Mouse (Mus musculus) midbrain, postnatal 0 days (tissue): ENCODE measurements around the gene Inhbe. TPM values are rescaled to one million over a fixed set of nuclear protein-coding genes. Genes with fewer than 3 reads are reported as not detected.

Experiments used
- ATAC-seq: fragments of 200-750 bp; cut with Nextera tagmentation; 2 replicates; pipeline ENCODE4 v1.8.0; 2017; ENCODE audit warnings: moderate number of reproducible peaks, mild to moderate bottlenecking, moderate TSS enrichment, moderate library complexity; ENCODE audit not compliant: low FRiP score
- DNase-seq: peaks from one replicate; pipeline ENCODE4 v3.0.0-alpha.2; 2015; ENCODE audit warnings: low spot score
- H3K27ac ChIP-seq: fragments of 300-500 bp; sonication (generic); 2 replicates; pipeline ENCODE4 v1.5.1; 2014; ENCODE audit warnings: low read depth, mild to moderate bottlenecking, low read length, mixed read lengths
- H3K27me3 ChIP-seq: fragments of 300-500 bp; sonication (generic); 2 replicates; pipeline ENCODE4 v1.6.1; 2014; ENCODE audit warnings: low read length, control low read depth, mixed read lengths; ENCODE audit not compliant: insufficient read depth
- H3K36me3 ChIP-seq: fragments of 300-500 bp; sonication (generic); 2 replicates; pipeline ENCODE4 v1.6.1; 2014; ENCODE audit warnings: low read length, control low read depth, mixed read lengths; ENCODE audit not compliant: insufficient read depth
- H3K4me1 ChIP-seq: fragments of 300-500 bp; sonication (generic); 2 replicates; pipeline ENCODE4 v1.6.1; 2014; ENCODE audit warnings: mild to moderate bottlenecking, control low read depth, antibody characterized with exemption, low read length, mixed read lengths; ENCODE audit not compliant: insufficient read depth
- H3K4me2 ChIP-seq: fragments of 300-500 bp; sonication (generic); 2 replicates; pipeline ENCODE4 v1.6.1; 2014; ENCODE audit warnings: low read depth, mild to moderate bottlenecking, low read length, mixed read lengths; ENCODE audit not compliant: poor library complexity, severe bottlenecking
- H3K4me3 ChIP-seq: fragments of 300-500 bp; sonication (generic); 2 replicates; pipeline ENCODE4 v1.5.1; 2014; ENCODE audit warnings: low read depth, mild to moderate bottlenecking, low read length, moderate library complexity
- H3K9ac ChIP-seq: fragments of 300-500 bp; sonication (generic); replicated peaks from 2 replicates; pipeline ENCODE4 v1.6.1; 2014; ENCODE audit warnings: mild to moderate bottlenecking, low read length, moderate library complexity, mixed read lengths; ENCODE audit not compliant: poor library complexity, severe bottlenecking
- H3K9me3 ChIP-seq: fragments of 300-500 bp; sonication (generic); 2 replicates; pipeline ENCODE4 v1.6.1; 2016; ENCODE audit warnings: low read length, control low read depth
- CTCF ChIP-seq: IDR thresholded peaks from 2 replicates; pipeline ENCODE4 v1.5.1; 2016; ENCODE audit warnings: antibody characterized with exemption, mild to moderate bottlenecking
- WGBS: fragments of 180-500 bp; shearing (Covaris S2); extraction: QIAGEN DNeasy Blood & Tissue Kit; methylation state at CpG from one replicate; pipeline ENCODE4 v1.1.7; 2014; 5-methylcytosine and 5-hydroxymethylcytosine counted together
- polyA plus RNA-seq: library from polyadenylated mRNA; unstranded; fragments of >200 nt; fragmentation: Nextera tagmentation; extraction: Ambion mirVana; gene quantifications from 2 replicates; pipeline ENCODE4 v1.2.1, GENCODE M21; 2015
- total RNA-seq: library from RNA; depleted of rRNA; stranded (reverse); fragments of >200 nt; gene quantifications from 2 replicates; pipeline ENCODE4 v1.2.3, GENCODE M21; 2014; rRNA removed

Gene Inhbe
- total and polyA plus RNA-seq, 2 experiments from 2014 or later = not detected

GRCm38 (mm10) chr10:127303136-127303535 is 51.1 kb downstream of the Inhbe start:
- Histone ChIP-seq H3K4me1 (no peaks in the 10 kb centered on the region), H3K27ac (no peak overlapping the region), H3K9me3 (no peaks in the 10 kb centered on the region), H3K9ac (no peak overlapping the region), H3K36me3 (peaks cover 75% of the 10 kb centered on the region), H3K4me2 (no peak overlapping the region), H3K27me3 (no peaks in the 10 kb centered on the region), H3K4me3 (no peak overlapping the region)
- 94% methylated on average over 11 of the region's 11 CpGs for WGBS
- ATAC-seq (no peak), DNase-seq (no peak)
- TF ChIP-seq CTCF = no peak

- 95% methylated on average over 6 of the region's 6 CpGs for WGBS
- Histone ChIP-seq H3K27ac (no peak overlapping the region), H3K27me3 (no peaks in the 10 kb centered on the region), H3K9me3 (no peaks in the 10 kb centered on the region), H3K9ac (no peak overlapping the region), H3K36me3 (peaks cover 78% of the 10 kb centered on the region), H3K4me2 (no peak overlapping the region), H3K4me1 (no peaks in the 10 kb centered on the region), H3K4me3 (no peak overlapping the region)
- ATAC-seq (no peak), DNase-seq (no peak)
- TF ChIP-seq CTCF = no peak
Observed at GRCm38 (mm10) chr10:127300361-127300760, 53.9 kb downstream of the Inhbe start.

Other genes with a start within 250 kb of the Inhbe start
- gene Os9, start 233.3 kb downstream of the Inhbe start, total RNA-seq = 114 and 120 TPM in 2 replicates
- gene Os9, start 233.3 kb downstream of the Inhbe start, polyA plus RNA-seq = 126 TPM in 2 replicates
- gene B4galnt1, start 189.2 kb downstream of the Inhbe start, total RNA-seq = 126 and 134 TPM in 2 replicates
- gene B4galnt1, start 189.2 kb downstream of the Inhbe start, polyA plus RNA-seq = 86.8 and 88.6 TPM in 2 replicates
- 0.05 TPM in 2 replicates for gene Slc26a10, start 173.8 kb downstream of the Inhbe start, total RNA-seq
- 0.80 TPM in 2 replicates for gene Slc26a10, start 173.8 kb downstream of the Inhbe start, polyA plus RNA-seq
- gene Arhgef25, start 164.3 kb downstream of the Inhbe start, total RNA-seq = 47.6 and 48.8 TPM in 2 replicates
- gene Arhgef25, start 164.3 kb downstream of the Inhbe start, polyA plus RNA-seq = 13.5 and 15.4 TPM in 2 replicates
- 258 and 275 TPM in 2 replicates for gene Dtx3, start 158.7 kb downstream of the Inhbe start, total RNA-seq
- gene Dtx3, start 158.7 kb downstream of the Inhbe start, polyA plus RNA-seq = 205 and 217 TPM in 2 replicates
- gene Pip4k2c, start 142.8 kb downstream of the Inhbe start, total RNA-seq = 17.0 and 18.3 TPM in 2 replicates
- gene Pip4k2c, start 142.8 kb downstream of the Inhbe start, polyA plus RNA-seq = 14.5 and 15.1 TPM in 2 replicates
- 244 and 249 TPM in 2 replicates for gene Kif5a, start 91.1 kb downstream of the Inhbe start, total RNA-seq
- gene Kif5a, start 91.1 kb downstream of the Inhbe start, polyA plus RNA-seq = 102 and 103 TPM in 2 replicates
- 274 and 309 TPM in 2 replicates for gene Dctn2, start 88.0 kb downstream of the Inhbe start, total RNA-seq
- gene Dctn2, start 88.0 kb downstream of the Inhbe start, polyA plus RNA-seq = 318 and 345 TPM in 2 replicates
- 8.2 and 10.0 TPM in 2 replicates for gene Mbd6, start 65.4 kb downstream of the Inhbe start, total RNA-seq
- 7.3 and 11.2 TPM in 2 replicates for gene Mbd6, start 65.4 kb downstream of the Inhbe start, polyA plus RNA-seq
- 62.6 and 84.3 TPM in 2 replicates for gene Mars, start 42.6 kb downstream of the Inhbe start, total RNA-seq
- gene Mars, start 42.6 kb downstream of the Inhbe start, polyA plus RNA-seq = 103 and 112 TPM in 2 replicates
- gene Arhgap9, start 32.4 kb downstream of the Inhbe start, total RNA-seq = 0.24 and 1.2 TPM in 2 replicates
- gene Arhgap9, start 32.4 kb downstream of the Inhbe start, polyA plus RNA-seq = 0.91 and 1.0 TPM in 2 replicates
- 4.2 and 6.9 TPM in 2 replicates for gene Gli1, start 12.4 kb downstream of the Inhbe start, total RNA-seq
- 1.0 and 1.1 TPM in 2 replicates for gene Gli1, start 12.4 kb downstream of the Inhbe start, polyA plus RNA-seq
- not detected in 2 replicates for gene Inhbc, start 16.0 kb upstream of the Inhbe start, total RNA-seq
- gene Inhbc, start 16.0 kb upstream of the Inhbe start, polyA plus RNA-seq = not detected in 2 replicates
- gene R3hdm2, start 25.9 kb upstream of the Inhbe start, total RNA-seq = 52.0 and 53.2 TPM in 2 replicates
- gene R3hdm2, start 25.9 kb upstream of the Inhbe start, polyA plus RNA-seq = 38.0 and 40.0 TPM in 2 replicates
- 1.2 and 2.3 TPM in 2 replicates for gene Stac3, start 147.3 kb upstream of the Inhbe start, total RNA-seq
- 0.51 and 1.0 TPM in 2 replicates for gene Stac3, start 147.3 kb upstream of the Inhbe start, polyA plus RNA-seq
- gene Ndufa4l2, start 160.6 kb upstream of the Inhbe start, total RNA-seq = 16.2 and 16.6 TPM in 2 replicates
- gene Ndufa4l2, start 160.6 kb upstream of the Inhbe start, polyA plus RNA-seq = 18.7 and 19.9 TPM in 2 replicates
- 39.8 and 48.0 TPM in 2 replicates for gene Shmt2, start 168.0 kb upstream of the Inhbe start, total RNA-seq
- gene Shmt2, start 168.0 kb upstream of the Inhbe start, polyA plus RNA-seq = 32.8 and 34.2 TPM in 2 replicates
- gene Nxph4, start 180.1 kb upstream of the Inhbe start, total RNA-seq = 11.8 and 22.6 TPM in 2 replicates
- gene Nxph4, start 180.1 kb upstream of the Inhbe start, polyA plus RNA-seq = 68.9 and 72.4 TPM in 2 replicates